Mouse (Mus musculus): ENCODE data around the gene Rdh9. TPM values are rescaled to one million over a fixed set of nuclear protein-coding genes. Genes with fewer than 3 reads are reported as not detected.

Rdh9 gene
- total RNA-seq (2021): under 1 TPM in 1 of 2 experiments, not detected in 1; 0.34 TPM
- long read RNA-seq, experiment 1, partial matches to known transcripts: 0 of 1 reads
- long read RNA-seq, experiment 1, other reads (novel, unspliced or antisense): 1 of 1 reads
- long read RNA-seq, experiment 2: 0 reads

DNA sequence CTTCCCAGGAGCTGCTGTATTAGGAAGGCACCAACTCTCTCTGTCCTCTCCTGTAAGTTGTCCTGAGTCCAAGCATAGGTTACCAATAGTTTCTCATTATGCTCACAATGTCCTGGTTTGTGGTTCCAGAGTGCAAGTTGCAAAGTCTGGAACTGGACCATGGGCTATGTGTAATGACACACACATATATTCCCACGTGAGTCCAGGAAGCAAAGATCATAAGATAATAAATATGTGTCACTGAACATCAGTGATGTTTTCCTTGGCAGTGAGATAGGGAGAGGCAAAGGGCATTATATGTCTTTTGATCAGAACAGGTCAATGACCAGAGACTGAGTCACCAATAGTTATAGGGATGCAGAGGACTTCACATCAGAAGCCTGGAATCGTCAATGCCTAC, at the start of gene Rdh9:
Gene Rdh9 (plus strand): TSS at position 376 of the 400 bp plus-strand sequence.
- no peak for DNase-seq (ENCODE audit: low spot score in 2 of 2)

DNA sequence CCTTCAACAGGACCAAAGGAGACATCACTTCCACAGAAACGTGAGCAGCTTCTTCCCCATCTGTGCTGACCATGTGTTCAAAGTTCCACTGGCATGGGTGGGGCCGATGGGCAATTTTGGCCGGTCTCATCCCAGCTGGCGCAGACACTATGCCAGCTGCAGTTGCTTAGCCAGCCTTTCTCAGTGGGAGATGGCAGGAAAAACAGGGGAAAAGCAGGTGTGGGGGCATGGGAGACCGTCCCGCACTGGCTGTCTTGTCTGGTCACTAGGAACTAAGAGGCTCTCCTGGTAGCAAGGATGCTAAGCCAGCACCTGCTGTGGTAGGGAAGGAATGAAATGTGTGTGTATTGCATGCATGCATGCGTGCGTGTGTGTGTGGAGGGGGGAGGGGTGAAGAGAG, 47.7 kb upstream of the Rdh9 start:
- DNase-seq (ENCODE audit: low spot score in 2 of 2): no peak

DNA sequence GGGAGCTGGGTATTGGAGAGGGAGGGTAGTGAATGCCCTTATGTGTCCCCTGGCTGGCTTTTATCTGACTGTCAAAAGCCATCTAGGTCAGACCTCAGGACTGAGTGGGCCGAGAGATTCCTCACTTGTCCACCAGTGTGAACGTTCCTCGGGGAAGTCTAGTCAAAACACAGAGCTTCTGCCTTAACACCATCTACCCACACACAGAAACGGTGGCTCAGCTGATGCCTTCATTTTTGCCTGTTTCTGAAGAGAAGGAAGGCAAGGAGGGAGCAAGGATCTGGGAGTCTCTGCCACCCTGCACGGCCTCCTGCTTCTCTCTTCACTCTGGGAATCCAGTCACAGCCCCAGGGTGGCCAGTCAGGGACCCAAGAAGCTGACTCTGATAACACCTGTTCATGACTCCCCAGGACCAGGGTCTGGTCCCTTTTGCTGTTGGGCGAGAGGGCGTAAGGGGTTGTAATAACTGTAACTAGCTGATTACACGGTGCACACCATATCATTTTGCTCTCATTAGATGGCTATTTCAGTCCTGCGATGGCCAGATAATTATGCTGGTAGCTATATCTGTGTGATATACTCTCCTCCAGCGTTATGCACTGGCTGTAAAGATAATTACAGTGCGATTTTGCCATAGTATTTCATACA, 45.8 kb upstream of the Rdh9 start:
- no peak for DNase-seq (ENCODE audit: low spot score in 2 of 2)

DNA sequence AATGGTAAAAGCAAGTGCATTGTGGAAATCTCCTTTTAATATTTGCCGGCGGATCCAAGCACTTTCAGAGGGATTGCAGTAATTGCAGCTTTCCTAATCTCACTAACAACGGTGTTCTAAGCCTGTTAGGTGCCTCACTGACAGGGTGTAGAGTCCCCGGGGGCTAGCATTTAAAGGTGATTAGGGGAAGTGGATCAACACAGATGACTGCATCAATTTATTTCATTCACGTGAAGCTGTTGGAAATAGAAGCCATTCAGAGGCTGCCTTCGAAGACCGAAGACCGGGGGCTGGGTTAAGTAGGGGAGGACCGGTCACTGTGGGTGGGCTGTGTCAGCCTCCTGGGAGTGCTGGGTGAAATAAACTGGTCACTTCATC, 45.3 kb upstream of the Rdh9 start:
- no peak for DNase-seq (ENCODE audit: low spot score in 2 of 2)

DNA sequence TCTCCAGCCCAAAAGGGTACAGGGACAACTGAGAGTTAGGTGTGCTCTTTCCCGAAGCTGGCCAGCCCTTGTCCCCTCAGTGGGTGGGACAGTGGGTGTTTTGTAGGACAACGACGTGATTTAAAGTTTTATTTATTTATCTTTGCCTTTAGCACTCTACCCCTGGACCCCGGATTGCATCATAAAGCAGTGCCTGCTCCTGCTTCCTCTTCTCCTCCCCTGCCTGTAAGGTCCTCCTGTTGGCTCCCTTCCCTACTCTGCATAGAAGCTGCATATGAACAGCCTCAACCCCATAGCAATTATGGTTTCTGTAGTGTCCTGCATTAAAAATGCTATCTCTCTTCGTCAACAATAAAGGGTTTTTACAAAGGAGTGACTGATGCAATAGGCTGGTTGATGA, 44.8 kb upstream of the Rdh9 start:
- DNase-seq (ENCODE audit: low spot score in 2 of 2): no peak

DNA sequence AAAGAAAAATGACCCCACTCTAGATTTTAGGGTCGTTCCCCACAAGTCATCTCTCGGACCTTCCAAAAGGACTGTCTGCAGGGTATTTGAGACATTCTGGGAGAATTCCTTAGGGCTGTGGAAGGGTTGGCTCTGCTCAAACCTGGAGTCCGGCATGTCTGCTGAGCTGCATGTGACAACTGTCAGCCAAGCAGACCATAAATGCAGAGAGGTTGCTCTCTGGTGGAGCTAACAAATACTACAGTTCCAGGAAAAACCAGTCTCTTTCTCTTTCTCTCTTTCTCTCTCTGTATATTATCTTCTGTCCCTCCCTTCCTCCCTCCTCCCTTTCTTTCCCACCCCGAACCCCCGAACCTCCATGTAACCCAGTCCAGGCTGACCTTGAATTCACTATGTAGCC, 41.8 kb upstream of the Rdh9 start:
- no peak for DNase-seq (ENCODE audit: low spot score in 2 of 2)

DNA sequence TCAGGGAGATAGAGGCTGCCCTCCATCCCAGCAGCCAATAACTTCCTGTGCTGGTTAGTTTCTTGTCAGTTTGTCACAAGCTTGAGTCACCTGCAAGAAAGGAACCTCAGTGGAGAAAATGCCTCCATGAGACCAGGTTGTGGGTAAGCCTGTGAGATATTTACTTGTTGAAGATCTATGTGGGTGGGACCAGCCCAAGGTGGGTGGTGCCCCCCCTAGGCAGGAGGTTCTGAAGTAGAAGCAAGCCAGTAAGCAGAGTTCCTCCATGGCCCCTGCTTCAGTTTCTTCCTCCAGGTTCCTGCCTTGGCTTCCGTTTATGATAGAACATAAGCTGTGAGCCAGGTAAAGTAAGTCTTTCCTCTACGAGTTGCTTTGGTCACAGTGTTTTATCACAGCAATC, 39.9 kb upstream of the Rdh9 start:
- DNase-seq (ENCODE audit: low spot score in 2 of 2): no peak

DNA sequence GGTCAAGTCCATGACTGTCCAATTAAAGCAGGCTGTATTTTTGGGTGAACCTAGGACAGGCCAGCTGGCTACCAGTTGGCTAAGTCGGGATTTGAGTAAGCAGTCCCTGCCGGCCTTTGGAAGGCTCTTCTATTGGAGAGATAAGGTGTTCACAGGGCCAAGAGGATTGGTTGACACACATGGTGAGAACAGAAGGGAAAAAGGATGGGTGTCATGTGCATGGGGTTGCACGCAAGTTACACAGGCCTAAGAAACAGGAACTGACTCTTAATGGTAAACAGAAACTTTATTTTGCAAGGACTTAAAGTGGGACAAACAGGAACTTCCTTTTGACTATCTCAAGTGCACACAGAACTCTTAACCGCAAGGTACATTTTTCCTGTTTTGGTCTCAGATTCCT, 39.3 kb upstream of the Rdh9 start:
- DNase-seq (ENCODE audit: low spot score in 2 of 2): no peak

DNA sequence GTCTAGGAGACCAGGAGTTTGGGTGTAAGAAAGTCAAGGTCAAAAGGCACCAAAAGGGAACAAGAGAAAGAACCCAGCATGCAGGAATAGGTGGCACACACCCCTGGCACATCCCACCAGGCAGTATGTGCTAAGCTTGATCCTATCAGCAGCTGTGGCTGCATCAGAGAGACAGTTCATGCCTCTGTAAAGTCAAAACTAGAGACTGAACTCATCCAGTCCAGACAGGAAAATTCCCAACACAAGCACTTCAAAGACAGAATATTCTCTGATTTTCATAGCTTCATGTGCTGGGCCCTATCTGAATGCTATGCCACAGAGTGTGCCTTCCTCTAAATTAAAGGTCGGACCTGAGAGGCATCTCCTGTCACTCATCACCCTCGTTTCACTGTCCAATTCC, 38.6 kb upstream of the Rdh9 start:
- DNase-seq (ENCODE audit: low spot score in 2 of 2): no peak

DNA sequence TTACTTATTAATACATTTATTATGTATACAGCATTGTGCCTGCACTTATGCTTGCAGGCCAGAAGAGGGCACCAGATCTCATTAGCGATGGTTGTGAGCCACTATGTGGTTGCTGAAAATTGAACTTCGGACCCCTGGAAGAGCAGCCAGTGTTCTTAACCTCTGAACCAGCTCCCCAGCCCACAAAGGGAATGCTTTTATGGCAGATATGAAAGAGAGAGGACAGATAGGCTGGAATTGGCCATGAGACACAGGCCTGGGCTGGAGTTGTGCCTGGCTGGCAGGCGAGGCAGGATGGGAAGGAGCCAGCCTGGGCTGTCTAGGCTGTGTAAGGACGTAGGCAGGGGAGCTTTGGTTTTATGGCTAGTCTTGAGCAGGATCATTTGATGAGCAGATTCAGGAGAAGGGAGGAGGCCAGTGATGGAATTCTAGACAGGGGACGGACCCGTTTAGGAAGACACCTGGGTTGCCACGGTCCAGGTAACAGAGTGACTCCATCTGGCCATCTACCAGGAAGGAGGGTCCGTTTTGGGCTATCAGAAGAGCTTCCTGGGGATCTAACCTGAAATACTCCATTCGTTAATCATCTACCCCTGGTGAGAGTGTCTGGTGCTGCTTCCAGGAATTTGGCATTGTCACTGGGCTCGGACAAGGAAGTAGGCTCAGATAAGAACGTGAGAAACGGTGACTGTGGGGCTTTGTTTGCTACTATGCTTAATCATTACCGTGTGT, 37.9 kb upstream of the Rdh9 start:
- no peak for DNase-seq (ENCODE audit: low spot score in 2 of 2)

DNA sequence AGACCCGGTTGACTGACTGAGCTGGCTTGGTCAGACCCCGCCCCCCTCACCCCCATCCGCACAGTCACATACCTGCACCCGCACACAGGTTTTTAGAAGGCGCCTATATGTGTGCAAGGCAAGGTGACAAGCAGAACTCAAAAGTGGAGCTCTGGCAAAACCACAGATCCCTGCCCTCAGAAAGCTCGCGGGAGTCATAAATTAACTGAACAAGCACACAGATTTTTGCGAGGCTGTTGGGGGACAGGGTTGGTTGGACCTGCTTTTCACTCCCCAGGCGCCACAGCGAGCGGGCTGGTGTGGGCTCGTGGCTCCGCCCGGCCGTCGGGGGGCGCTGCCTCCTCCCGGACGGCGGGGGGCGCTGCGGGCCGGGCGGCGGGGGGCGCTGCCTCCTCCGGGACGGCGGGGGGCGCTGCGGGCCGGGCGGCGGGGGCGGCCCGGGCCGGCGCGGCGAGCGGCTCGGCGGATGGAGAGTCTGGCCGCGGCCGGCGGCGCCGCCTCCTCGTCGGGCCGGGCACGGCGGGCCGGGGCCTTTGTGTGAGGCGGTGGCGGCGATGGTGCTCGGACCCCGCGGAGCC, 37.0 kb upstream of the Rdh9 start, which contains the start of gene Zbtb39:
Gene Zbtb39 (plus strand): TSS at position 456 of the 578 bp plus-strand sequence.
- peak; percentile 80 to 82 for DNase-seq (ENCODE audit: low spot score in 2 of 2)

DNA sequence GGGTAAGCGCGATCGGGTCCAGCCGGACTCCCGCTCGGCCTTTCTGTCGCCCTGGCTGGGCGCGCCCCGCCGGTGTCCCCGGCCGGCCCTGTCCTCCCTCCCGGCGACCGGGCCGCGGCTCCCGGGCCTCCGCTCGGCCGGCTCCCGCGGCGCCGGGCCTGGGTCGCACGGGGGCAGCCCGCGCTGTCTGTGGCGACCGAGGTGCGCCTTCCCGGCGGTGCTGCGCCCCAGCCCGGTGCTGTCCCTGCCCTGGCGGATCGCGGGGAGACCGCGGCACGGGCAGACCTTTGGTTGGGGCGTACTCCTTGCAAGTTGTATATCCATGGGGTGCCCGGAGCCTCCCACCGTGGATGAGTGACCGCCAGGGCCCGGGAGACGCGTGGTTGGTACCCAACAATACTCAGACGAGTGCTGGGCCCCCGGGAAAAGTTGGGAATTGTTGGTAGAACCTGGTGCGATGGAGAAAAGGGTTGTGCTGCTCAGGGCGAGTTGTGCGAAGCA, 36.5 kb upstream of the Rdh9 start:
- peak; percentile 31 to 38 for DNase-seq (ENCODE audit: low spot score in 2 of 2)

DNA sequence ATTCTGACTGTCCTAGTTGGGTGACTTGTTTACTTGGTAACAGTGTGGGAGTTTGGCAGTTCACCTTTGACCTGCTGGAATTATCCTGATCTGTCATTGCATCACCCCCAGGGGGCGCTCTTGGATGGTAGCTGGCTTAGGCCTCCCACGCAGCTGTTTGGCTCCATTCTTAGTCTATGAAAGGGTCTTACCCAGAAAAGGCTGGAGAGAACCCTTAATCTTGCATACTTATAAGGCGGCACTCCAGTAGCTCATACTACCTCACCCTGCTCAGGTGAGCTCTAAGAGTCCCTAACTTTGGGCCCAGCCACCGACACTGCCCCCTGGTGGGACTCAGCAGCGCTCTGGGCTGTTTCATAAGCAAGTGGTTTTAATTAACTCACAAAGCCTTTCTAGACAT, 31.5 kb upstream of the Rdh9 start:
- peak in 1 of 2 experiments; percentile 49 for DNase-seq (ENCODE audit: low spot score in 2 of 2)

DNA sequence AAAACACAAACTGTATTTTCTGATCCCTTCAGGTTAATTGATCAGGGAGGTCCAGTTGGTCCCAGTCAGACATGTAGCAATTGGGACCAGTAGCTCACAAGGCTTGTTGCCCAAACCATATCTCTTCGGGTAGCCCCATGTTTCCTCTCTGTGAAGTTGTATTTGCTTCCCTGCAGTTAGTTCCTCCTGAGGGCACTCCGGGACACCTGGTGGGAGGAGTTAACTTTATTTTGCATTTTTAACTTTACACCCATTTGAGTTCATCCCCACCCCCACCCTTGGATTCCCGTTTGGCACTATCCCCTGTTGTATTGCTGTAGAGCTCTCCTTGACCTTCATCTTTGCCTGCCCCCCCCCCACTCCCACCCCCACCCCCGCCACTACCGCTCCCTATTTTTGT, 30.3 kb upstream of the Rdh9 start:
- DNase-seq (ENCODE audit: low spot score in 2 of 2): no peak

DNA sequence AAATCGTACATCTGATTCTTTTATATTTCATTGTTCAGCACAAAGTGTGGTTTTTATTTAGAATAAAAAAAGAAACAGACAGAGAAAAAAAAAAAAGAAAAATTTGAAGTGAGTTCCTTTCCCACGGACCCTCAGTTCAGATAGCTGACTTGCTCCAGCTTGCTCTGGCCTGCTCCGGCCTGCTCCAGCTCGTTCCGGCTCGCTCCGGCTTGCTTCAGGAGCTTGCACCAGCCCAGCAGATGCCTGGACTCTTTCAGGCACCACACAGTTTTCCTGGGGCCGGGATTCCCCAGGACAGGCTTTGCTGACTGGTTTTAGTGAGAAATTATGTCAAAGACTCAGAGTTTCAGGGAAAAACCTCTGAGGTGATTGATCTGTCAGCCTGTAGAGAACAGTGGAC, 28.9 kb upstream of the Rdh9 start:
- DNase-seq (ENCODE audit: low spot score in 2 of 2): no peak

DNA sequence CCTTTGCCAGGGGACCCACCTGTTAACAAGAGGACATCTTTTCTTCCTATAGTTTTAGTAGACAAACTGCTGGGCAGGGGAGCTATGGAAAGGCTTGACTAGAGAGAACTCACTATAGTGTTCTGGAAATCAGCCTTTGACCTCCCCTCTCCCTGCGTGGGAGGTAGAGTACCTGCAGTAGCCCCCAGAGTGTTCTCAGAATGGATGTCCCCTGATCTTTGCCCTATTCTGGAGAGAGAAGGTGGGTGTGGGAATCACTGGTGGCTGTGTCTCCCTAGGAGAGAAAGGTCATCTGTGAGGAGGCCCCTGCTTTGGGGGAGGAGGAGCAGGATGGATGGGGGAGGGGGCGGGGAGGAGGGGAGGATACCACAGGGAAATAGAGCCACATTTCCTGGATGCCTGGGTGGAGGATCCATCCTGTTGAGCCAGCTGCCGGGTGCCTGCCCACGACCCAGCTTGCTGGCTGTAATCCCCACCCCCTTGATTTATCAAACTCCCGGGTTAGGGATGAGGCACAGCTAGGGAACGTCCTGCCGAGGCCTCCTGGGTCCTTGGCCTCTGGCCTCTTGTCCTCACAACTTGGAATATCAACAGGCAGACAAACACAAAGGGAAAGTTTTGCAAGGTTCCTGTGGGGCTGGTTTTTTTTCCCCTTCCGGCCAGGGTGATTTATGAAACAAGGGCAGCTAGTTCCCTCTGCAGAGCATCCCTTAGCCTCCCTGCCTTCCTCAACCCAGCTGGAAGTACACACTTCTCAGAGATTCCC, 27.2 kb upstream of the Rdh9 start:
- peak in 1 of 2 experiments; percentile 8 for DNase-seq (ENCODE audit: low spot score in 2 of 2)

DNA sequence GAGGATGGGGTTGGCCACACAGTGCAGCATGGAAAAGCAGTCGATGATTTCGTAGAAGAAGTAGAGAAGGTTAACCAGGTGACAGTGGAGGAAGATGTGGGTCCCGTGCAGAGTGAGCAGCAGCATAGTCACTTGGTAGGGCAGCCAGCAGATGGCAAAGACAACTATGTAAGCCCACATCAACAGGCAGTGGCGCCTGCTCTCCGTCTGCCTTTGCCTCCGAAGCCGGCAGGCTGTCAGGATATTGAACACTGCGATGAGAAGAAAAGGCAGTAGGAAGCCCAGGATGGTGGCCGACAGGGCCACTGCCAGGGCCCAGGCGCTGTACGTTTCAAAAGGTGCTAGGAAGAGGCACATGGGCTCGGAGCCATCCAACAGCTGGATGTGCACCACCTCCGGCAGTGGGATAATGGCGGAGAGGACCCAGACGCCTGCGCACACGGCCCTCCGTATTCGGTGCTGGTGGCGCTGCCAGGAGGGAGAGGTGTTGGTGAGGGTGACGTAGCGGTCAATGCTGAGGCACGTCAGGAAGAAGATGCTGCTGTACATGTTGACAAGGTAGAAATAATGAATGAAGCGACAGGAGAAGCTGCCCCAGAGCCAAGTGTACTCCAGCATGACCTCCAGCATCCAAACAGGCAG, 25.9 kb upstream of the Rdh9 start:
- DNase-seq (ENCODE audit: low spot score in 2 of 2): peak in 1 of 2 experiments; percentile 9

DNA sequence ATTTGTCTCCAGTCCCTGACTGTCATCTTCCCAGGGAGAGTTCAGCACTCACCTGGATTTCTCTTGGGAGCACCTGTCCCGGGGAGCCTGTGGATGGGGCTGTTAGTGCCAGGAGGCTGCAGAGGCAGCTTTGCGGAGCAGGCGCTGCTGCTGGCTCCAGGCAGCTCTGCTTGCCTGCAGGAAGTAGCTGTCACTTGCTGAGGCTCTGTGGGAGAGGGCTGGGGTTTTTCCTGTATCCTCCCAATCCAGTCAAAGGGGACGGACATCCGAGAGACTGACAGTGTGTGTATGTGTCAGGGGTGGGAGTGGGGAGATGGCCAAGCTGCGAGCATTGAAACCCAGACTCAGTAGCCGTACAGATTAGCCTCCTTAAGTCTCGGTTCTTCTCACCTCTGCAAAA, 24.6 kb upstream of the Rdh9 start, which contains the start of gene Gpr182:
Gene Gpr182 (minus strand): TSS at position 185 of the 400 bp plus-strand sequence.
- DNase-seq (ENCODE audit: low spot score in 2 of 2): no peak

DNA sequence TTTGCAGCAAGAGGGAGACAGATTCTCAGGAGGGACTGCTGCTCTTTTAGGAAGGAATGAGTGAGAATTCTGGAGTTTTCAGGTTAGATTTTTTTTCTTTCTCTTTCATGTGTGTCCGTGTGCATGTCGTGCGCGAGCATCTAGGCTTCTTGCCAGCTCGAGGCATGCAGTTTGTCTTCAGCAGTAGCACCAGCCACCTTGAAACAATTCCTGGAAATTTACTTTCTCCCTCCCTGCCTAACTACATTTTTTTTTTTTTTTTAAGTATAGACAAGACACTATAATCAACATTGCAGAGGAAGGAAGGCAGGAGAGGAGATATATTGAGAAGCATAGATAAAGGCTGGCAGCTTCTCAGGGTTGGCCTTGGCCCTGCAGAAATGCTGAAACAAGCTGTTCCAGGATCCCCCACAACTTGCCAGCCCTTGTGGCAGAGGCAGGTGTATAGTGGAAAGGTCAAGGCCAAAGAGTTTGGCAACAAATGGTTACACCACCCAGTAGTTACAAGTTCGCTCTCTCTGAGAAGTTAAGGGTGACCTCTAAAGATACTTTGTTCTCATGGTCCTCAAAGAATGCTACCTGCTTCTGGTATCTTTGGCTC, 21.5 kb upstream of the Rdh9 start:
- peak in 1 of 2 experiments; percentile 5 for DNase-seq (ENCODE audit: low spot score in 2 of 2)

DNA sequence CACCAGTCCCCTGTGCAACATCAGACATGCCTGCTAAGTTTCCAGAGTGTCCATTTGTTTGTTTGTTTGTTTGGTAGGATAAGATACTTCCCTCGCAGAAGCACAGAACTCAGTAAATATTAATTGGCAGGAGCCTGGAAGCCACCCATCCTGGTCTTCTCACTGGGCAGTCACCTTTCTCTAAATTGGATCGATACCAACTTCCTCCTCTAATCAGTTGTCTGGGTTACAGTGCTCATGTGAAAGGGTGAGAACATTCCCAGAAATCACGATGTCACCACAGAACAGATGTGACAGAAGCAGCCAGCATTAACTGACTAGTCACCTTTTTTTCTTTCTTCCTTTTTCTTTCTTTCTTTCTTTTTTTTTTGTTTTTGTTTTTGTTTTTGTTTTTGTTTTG, 20.9 kb upstream of the Rdh9 start:
- DNase-seq (ENCODE audit: low spot score in 2 of 2): no peak

Data from gastrocnemius, postnatal 4 days (tissue).